Mouse (Mus musculus) stomach, postnatal 0 days (tissue): ENCODE results near the gene Gpr83.

ENCODE experiments used
- CTCF ChIP-seq: IDR thresholded peaks from 2 replicates; pipeline ENCODE4 v1.5.1; 2016; ENCODE audit warnings: antibody characterized with exemption, low read depth, mild to moderate bottlenecking, moderate library complexity
- EP300 ChIP-seq: optimal IDR thresholded peaks from 2 replicates; pipeline ENCODE3; 2016; ENCODE audit warnings: antibody characterized with exemption

DNA sequence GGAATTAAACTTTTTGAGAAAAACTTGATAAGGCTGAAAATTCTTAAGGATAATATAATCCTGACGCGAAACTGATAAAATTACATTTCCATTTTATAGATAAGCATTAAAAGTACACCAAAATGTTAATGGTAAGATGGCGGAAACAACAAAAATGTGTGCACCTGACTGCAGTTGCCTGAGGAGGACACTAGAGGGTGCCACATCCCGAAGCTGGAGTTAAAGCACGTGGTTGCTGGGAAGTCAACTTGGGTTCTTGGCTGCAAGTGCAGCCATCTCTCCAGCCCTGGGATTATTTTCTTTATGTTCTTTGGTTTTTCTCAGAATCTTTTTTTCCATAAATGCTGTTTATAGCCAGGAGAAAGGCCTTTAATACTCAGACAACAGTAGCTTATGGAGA lies 13.6 kb upstream of the Gpr83 start:
- TF ChIP-seq CTCF: peak; percentile 70
- no peak for TF ChIP-seq EP300
